Mouse (Mus musculus): ENCODE measurements around the gene Thrap3.

The Thrap3 gene

GRCm38 (mm10) chr4:126202303-126203181, at the start of gene Thrap3:
Gene Thrap3 (minus strand): TSS chr4:126202760.
- ATAC-seq (ENCODE audit: low TSS enrichment) = peak; percentile 98

DNA sequence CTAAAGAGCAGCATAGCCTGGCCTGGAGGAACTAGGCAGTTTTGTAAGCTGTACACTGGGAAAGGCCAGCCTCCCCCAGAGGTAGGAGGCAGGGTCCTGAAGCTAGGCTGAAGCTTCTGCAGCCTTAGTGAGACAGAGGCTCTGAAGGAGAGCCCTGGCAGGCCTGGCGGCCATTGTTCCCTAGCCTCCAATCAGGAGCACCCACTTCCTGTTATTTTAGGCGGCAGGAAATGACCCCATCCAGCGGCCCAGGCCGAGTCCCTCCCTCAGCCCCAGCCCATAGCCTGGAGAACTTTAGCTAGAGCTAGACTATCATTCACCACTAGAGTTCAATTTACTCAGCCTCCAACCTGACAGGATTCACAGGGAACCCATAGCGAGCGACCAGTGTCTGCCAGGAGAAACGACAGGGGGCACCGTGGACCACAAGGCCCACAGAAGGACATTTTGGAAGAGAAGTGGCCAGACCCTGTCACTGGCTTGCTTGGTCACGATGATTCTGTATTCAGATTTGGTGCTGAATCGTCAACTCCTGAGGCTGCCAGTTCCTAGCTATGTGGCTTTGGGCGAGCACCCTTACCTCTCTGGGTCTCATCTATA, 49.2 kb upstream of the Thrap3 start:
- ATAC-seq (ENCODE audit: low TSS enrichment) = no peak

- ATAC-seq (ENCODE audit: low TSS enrichment) = no peak
Observed at GRCm38 (mm10) chr4:126250659-126251058, 48.1 kb upstream of the Thrap3 start.

- ATAC-seq (ENCODE audit: low TSS enrichment) = no peak
Observed at GRCm38 (mm10) chr4:126248261-126248868, 45.8 kb upstream of the Thrap3 start.

GRCm38 (mm10) chr4:126246202-126246889, 43.8 kb upstream of the Thrap3 start:
- ATAC-seq (ENCODE audit: low TSS enrichment) = peak; percentile 84

GRCm38 (mm10) chr4:126242510-126242909, 40.0 kb upstream of the Thrap3 start:
- no peak for ATAC-seq (ENCODE audit: low TSS enrichment)

DNA sequence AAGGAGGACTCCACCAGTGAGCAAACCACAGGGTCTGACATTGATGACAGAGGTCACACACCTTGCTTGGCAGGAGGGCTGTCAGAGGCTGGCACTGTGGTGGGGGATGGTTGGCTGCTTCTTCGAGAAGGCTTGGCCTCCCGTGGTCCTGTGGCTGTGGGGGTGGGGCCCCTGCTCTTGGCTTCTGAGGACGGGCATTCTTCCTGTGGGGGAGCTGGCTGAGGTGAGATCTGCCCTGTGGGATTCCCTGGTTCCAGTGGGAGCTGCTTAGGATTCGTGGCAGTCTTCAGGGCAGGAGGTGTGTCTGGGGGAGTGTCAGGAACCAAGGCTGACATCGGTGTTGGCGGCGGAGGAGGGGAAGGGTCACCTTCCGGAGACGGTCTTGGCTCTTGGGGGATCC, 39.4 kb upstream of the Thrap3 start:
- ATAC-seq (ENCODE audit: low TSS enrichment) = no peak

DNA sequence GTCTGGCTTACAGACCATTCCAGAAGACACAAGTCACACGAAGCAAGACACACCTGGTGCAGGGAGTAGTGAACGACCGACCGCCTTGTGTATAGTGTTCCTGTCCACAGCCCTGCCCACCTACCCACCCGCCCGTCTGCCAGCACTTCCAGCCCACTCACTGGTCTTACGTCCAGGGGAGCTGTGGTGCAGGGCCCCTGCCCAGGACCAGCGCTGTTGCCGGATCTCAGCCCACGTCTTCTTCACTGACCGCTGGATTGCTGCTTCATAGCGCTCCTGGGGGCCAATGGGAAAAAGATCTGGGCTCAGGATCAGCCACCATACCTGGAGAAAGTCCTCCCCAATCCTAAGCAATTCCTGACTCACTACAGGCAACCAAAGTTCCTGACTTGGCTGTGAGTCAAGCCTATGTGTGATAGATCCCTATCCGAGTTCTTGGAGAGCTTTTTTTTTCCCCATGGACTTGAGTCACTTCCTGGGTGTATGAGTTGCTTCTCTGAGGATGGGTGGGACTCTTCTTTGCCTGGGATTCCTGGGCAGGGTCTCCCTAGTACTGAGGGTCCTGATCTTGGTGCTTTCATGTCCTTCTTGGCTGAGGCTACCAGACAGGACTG, 37.4 kb upstream of the Thrap3 start:
- ATAC-seq (ENCODE audit: low TSS enrichment) = no peak

- ATAC-seq (ENCODE audit: low TSS enrichment) = peak; percentile 43
Observed at GRCm38 (mm10) chr4:126237721-126238242, 35.2 kb upstream of the Thrap3 start.

DNA sequence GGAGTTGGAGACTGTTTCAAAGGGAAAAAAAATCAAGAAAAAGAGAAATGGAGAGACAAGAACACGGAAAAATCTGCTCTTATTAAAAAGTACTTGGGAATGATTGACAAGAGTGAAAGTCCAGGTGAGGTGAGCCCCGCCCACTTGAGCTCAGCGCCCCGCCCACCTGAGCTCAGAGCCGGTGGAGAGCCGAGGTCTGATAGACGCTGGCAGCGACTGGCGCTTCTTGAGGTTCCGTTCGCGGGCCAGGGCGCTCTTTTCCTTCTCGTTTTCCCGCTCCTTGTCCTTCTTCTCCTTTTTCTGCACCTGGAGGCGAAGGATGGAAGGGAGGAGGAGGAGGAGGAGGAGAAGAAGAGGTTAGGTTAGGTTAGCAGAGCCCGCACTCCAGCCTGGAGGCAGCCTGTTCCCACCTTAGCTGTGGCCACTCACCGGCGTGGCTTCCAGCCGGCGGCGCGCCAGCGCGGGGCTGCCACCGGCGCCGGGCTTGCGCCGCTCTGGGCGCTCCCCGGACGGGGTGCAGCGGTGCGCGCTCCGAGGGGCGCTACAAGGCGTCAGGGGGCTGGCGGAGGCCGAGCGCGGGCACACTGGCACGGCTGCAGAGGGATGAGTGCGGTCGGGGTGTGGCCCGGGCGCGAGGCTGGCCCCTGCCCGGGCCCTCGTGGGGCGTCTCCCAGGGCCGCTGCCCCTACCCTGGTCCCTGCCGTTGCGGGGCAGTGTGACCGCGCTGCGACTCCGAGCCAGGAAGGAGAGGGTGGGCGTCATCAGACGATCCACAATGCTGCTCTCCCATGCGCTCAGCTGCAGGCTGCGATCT, 34.1 kb upstream of the Thrap3 start:
- no peak for ATAC-seq (ENCODE audit: low TSS enrichment)

DNA sequence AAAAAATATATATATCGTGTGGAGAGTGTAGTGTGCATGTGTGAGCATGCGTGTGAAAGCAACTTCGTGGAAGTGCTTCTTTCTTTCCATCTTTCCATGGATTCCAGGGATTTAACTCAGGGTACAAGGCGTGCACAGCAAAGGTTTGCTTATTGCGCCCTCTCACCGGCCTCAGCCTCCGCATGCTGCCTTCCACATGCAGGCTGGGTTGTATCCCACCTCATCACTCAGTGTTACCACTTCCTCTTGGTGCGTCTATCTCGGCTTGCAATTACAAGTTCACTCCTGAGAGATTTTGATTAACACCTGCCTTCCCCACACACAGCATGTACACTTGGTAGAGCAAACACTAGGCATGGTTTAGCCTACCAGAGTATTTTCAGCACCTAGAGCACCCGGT, 32.6 kb upstream of the Thrap3 start:
- no peak for ATAC-seq (ENCODE audit: low TSS enrichment)

DNA sequence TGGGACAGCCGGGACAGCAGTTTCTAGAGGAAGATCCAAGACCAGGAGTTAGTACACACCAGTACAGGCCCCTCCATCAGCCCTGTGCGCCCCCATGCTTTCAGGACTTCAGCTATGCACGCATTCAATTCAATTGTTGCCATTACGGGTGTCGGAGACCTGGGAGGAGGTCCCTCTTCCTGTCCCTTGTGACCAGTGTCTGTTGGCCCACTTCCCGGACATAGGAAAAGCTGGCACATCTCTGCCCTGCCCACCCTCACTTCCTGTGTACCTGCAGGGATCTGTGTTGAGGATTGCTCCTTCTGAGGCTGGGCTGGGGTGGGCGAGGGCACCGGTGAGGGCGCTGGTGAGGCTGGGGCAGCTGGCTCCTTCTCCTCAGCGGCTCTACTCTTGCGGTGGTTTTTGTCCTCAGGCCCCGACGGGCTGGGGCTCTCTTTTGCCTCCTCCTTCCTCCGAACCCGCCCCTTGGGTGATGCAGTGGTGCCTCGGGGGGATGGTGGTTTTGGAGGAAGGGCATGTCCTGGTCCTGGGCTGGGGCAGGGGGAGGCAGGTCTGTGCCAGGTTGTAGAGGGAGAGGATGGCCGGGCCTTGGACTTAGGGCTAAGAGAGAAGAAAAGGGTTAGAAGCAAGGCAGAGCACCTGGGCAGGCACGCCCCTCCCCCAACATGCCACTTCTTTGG, 32.1 kb upstream of the Thrap3 start:
- ATAC-seq (ENCODE audit: low TSS enrichment) = no peak

DNA sequence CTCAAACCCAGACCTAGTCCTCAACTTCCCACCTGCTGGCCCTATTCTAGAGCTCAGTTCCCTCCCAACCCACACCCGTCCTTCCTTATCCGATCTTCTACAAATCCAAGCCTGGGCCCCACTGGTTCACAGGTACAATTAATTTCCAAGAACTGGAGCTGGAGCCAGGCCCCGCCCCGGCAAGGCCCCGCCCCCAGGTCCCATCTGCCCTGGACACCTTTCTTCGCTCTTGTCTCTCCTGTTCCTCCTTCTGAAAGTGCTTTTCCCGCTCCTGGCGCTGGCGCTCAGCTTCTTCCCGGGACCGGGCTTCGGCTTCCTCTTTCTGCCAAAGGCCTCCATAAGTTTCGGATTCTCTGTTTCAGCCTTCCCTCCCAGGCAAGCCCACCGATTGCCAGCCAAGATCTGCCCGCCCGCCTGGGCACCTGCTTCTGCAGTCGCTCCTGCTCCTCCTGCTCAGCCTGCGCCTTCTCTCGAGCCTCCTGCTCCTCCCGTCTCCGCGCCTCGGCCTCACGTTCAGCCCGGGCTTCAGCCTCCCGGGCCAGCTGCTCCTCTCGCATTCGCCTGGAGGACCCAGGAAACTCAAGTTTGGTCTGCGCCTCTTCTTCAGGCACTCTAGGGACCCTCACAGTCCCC, 31.2 kb upstream of the Thrap3 start:
- ATAC-seq (ENCODE audit: low TSS enrichment) = no peak

DNA sequence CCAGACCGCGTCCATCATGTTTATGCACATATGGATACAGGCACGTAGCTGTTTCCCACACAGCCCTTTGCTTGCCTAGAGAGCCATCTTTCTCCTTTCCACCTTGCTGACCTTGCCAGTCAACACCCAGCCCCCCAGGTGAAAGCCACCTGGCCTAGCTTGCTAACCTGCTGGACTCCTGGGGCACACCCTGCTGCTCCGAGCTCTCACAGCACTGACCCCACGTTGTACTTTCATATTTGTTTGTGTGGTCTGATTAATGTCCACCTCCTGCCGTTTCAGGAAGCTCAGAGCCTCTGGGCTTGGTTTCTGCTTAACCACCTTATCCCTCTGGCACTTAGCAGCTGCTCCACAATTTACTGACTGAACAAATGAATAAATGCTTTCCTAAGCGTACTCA, 27.3 kb upstream of the Thrap3 start:
- no peak for ATAC-seq (ENCODE audit: low TSS enrichment)

DNA sequence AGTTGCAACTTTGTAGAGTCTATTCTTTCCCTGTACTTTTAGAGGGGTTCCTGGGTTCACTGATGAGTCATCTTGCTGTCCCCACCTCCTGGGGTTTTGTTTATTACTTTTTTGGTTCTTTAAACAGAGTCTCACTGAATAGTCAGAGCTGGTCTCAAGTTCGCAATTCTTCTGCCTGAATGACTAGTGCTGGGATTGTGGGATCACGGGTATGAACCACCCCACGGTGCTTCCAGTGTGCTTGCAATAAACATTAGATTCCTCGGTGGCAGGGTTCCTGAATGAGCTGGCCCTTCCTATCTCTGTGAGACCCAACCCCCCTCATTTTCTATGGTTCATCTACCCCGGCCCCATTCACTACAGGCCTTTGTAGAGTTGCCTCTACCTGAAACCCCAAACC, 25.6 kb upstream of the Thrap3 start:
- ATAC-seq (ENCODE audit: low TSS enrichment) = no peak

GRCm38 (mm10) chr4:126227077-126227761, 24.7 kb upstream of the Thrap3 start:
- peak; percentile 50; the same call in 1 of the 2 replicates for ATAC-seq (ENCODE audit: low TSS enrichment)

DNA sequence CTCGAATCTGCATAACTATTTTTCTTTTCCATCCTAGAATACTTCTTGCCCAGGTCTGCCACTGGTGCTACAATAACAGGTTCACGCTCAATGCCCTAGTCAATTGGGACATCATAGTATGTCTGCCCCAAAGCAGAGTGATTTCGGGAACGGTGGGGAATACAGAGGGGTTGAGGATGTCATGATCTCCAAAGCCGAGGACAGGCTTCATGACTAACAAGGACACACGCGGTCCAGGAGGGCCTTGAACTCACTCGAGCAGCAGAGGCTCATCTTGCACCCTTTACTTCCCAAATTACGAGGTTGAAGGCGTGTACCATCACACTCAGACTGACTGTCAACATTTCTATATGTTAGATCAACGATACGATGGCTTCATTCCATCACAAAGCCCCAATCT, 24.1 kb upstream of the Thrap3 start:
- no peak for ATAC-seq (ENCODE audit: low TSS enrichment)

DNA sequence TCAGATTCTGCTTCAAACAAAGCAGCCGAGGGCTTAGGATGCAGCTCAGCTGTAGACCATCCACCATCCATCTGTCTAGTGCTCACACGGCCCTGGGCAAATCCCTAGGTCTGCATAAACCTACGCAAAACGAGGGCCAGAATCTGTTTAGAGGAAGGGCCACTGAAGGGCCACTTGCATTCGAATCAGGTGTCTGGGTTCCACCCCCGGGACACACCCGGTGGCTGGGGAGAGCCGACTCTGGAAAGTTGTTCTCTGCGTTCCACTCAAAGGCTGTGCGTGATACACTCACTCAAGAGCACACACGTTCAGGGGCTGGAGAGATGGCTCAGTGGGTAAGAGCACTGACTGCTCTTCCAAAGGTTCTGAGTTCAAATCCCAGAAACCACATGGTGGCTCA, 20.1 kb upstream of the Thrap3 start:
- no peak for ATAC-seq (ENCODE audit: low TSS enrichment)

- ATAC-seq (ENCODE audit: low TSS enrichment) = no peak
Observed at GRCm38 (mm10) chr4:126220045-126220444, 17.5 kb upstream of the Thrap3 start.
